Mouse (Mus musculus) layer of hippocampus, adult 2 months (tissue): ENCODE measurements at regions not wholly inside any gene's neighbourhood (a gene's known extent, or its start where the extent isn't known, plus 50 kb on each side); places are given as distances from the start of the nearest gene placed in this dataset.

Experiments used
- DNase-seq, 2 experiments: peaks; one replicate each; pipeline ENCODE4 v3.0.0; 2022; ENCODE audit warnings: low spot score in 2 of 2
- H3K27ac ChIP-seq: fragments of 200-600 bp; 2 replicates; pipeline ENCODE4 v1.8.1; 2022
- H3K4me3 ChIP-seq: fragments of 200-600 bp; 2 replicates; pipeline ENCODE4 v1.8.1; 2022; ENCODE audit warnings: mild to moderate bottlenecking
- CTCF ChIP-seq: fragments of 200-600 bp; conservative IDR thresholded peaks from 2 replicates; pipeline ENCODE4 v1.8.1; 2022; ENCODE audit warnings: antibody characterized with exemption, mild to moderate bottlenecking, moderate library complexity

- TF ChIP-seq CTCF = no peak
- Histone ChIP-seq H3K27ac (no peak overlapping the region), H3K4me3 (no peak overlapping the region)
- DNase-seq = no peak
Measured at GRCm38 (mm10) chr6:126337711-126338110, 171.0 kb upstream of the Ntf3 start.

GRCm38 (mm10) chr6:126334258-126334657 is 167.5 kb upstream of the Ntf3 start:
- no peak overlapping the region for H3K27ac ChIP-seq
- peak; percentile 13 to 29 for DNase-seq

GRCm38 (mm10) chr6:126327187-126327586 is 160.5 kb upstream of the Ntf3 start:
- TF ChIP-seq CTCF = no peak
- DNase-seq = no peak
- H3K27ac ChIP-seq = no peak overlapping the region
- no peak overlapping the region for H3K4me3 ChIP-seq

More at GRCm38 (mm10) chr6:126334258-126334657, 167.5 kb upstream of the Ntf3 start:
- no peak overlapping the region for H3K4me3 ChIP-seq
- no peak for TF ChIP-seq CTCF

GRCm38 (mm10) chr6:126318523-126318922 is 151.8 kb upstream of the Ntf3 start:
- H3K4me3 ChIP-seq = no peak overlapping the region
- H3K27ac ChIP-seq = no peak overlapping the region
- no peak for TF ChIP-seq CTCF
- DNase-seq = no peak

GRCm38 (mm10) chr6:126310786-126311480 is 144.2 kb upstream of the Ntf3 start:
- Histone ChIP-seq H3K27ac (no peak overlapping the region), H3K4me3 (no peak overlapping the region)
- no peak for TF ChIP-seq CTCF
- DNase-seq = no peak

GRCm38 (mm10) chr6:126303086-126303485 is 136.4 kb upstream of the Ntf3 start:
- Histone ChIP-seq H3K4me3 (no peak overlapping the region), H3K27ac (no peak overlapping the region)
- TF ChIP-seq CTCF = no peak
- DNase-seq = no peak

- no peak overlapping the region for H3K27ac ChIP-seq
- no peak overlapping the region for H3K4me3 ChIP-seq
- no peak for TF ChIP-seq CTCF
- no peak for DNase-seq
Measured at GRCm38 (mm10) chr6:126291581-126291980, 124.9 kb upstream of the Ntf3 start.

- no peak for TF ChIP-seq CTCF
- H3K27ac ChIP-seq = no peak overlapping the region
- no peak overlapping the region for H3K4me3 ChIP-seq
- DNase-seq = no peak
Measured at GRCm38 (mm10) chr6:126287166-126287565, 120.5 kb upstream of the Ntf3 start.

- TF ChIP-seq CTCF = no peak
Measured at GRCm38 (mm10) chr6:126286201-126286600, 119.5 kb upstream of the Ntf3 start.

GRCm38 (mm10) chr6:126284409-126284808 is 117.7 kb upstream of the Ntf3 start:
- DNase-seq = no peak
- TF ChIP-seq CTCF = no peak
- Histone ChIP-seq H3K4me3 (no peak overlapping the region), H3K27ac (no peak overlapping the region)

More at GRCm38 (mm10) chr6:126286201-126286600, 119.5 kb upstream of the Ntf3 start:
- H3K27ac ChIP-seq = no peak overlapping the region
- no peak overlapping the region for H3K4me3 ChIP-seq
- DNase-seq = no peak

- DNase-seq = no peak
- H3K27ac ChIP-seq = no peak overlapping the region
- no peak for TF ChIP-seq CTCF
- H3K4me3 ChIP-seq = no peak overlapping the region
Measured at GRCm38 (mm10) chr6:126280352-126280751, 113.6 kb upstream of the Ntf3 start.

GRCm38 (mm10) chr6:126245986-126246385 is 79.3 kb upstream of the Ntf3 start:
- no peak for DNase-seq
- Histone ChIP-seq H3K27ac (no peak overlapping the region), H3K4me3 (no peak overlapping the region)
- TF ChIP-seq CTCF = no peak

GRCm38 (mm10) chr6:126245431-126245830 is 78.7 kb upstream of the Ntf3 start:
- Histone ChIP-seq H3K4me3 (no peak overlapping the region), H3K27ac (no peak overlapping the region)
- DNase-seq = no peak
- no peak for TF ChIP-seq CTCF

- H3K4me3 ChIP-seq = no peak overlapping the region
- DNase-seq = no peak
- no peak for TF ChIP-seq CTCF
Measured at GRCm38 (mm10) chr6:126242299-126242698, 75.6 kb upstream of the Ntf3 start.

More at GRCm38 (mm10) chr6:126242299-126242698, 75.6 kb upstream of the Ntf3 start:
- H3K27ac ChIP-seq = no peak overlapping the region
